Mouse (Mus musculus) limb, embryonic 14.5 days (tissue): ENCODE measurements around the gene Sigmar1. TPM values are rescaled to one million over a fixed set of nuclear protein-coding genes. Genes with fewer than 3 reads are reported as not detected.
"Not testable (repeated sequence)": the region's sequence is repeated elsewhere in the genome, so short reads cannot be mapped to it uniquely, and the experiment has no call there.

Experiments used
- ATAC-seq: fragments of 200-750 bp; cut with Nextera tagmentation; 2 replicates; pipeline ENCODE4 v1.8.0; 2017; ENCODE audit warnings: low read depth, moderate number of reproducible peaks, moderate TSS enrichment; ENCODE audit not compliant: low FRiP score
- DNase-seq: peaks from one replicate; pipeline ENCODE4 v3.0.0-alpha.2; 2015; ENCODE audit warnings: low spot score
- H3K27ac ChIP-seq: fragments of 300-500 bp; sonication (generic); replicated peaks from 2 replicates; pipeline ENCODE4 v1.5.1; 2014; ENCODE audit warnings: low read depth, mild to moderate bottlenecking, low read length, moderate library complexity, mixed read lengths
- H3K27me3 ChIP-seq: fragments of 300-500 bp; sonication (generic); 2 replicates; pipeline ENCODE4 v1.6.1; 2014; ENCODE audit warnings: low read length, mixed read lengths; ENCODE audit not compliant: control insufficient read depth, insufficient read depth
- H3K36me3 ChIP-seq: fragments of 300-500 bp; sonication (generic); 2 replicates; pipeline ENCODE4 v1.6.1; 2014; ENCODE audit warnings: mild to moderate bottlenecking, low read length, moderate library complexity, mixed read lengths; ENCODE audit not compliant: control insufficient read depth, insufficient read depth
- H3K4me1 ChIP-seq: fragments of 300-500 bp; sonication (generic); 2 replicates; pipeline ENCODE4 v1.6.1; 2014; ENCODE audit warnings: antibody characterized with exemption, low read length, mixed read lengths; ENCODE audit not compliant: control insufficient read depth, insufficient read depth
- H3K4me2 ChIP-seq: fragments of 300-500 bp; sonication (generic); replicated peaks from 2 replicates; pipeline ENCODE4 v1.6.1; 2014; ENCODE audit warnings: low read depth, mild to moderate bottlenecking, low read length, moderate library complexity; ENCODE audit not compliant: severe bottlenecking
- H3K4me3 ChIP-seq: fragments of 300-500 bp; sonication (generic); replicated peaks from 2 replicates; pipeline ENCODE4 v1.5.1; 2014; ENCODE audit warnings: low read length
- H3K9ac ChIP-seq: fragments of 300-500 bp; sonication (generic); 2 replicates; pipeline ENCODE4 v1.6.1; 2014; ENCODE audit warnings: mild to moderate bottlenecking, low read depth, low read length, moderate library complexity; ENCODE audit not compliant: severe bottlenecking
- H3K9me3 ChIP-seq: fragments of 300-500 bp; sonication (generic); 2 replicates; pipeline ENCODE4 v1.6.1; 2016; ENCODE audit warnings: low read length; ENCODE audit not compliant: control insufficient read depth
- WGBS: fragments of 180-500 bp; shearing (Covaris S2); extraction: QIAGEN DNeasy Blood & Tissue Kit; methylation state at CpG from one replicate; pipeline ENCODE4 v1.1.7; 2014; 5-methylcytosine and 5-hydroxymethylcytosine counted together
- polyA plus RNA-seq, 2 experiments: library from polyadenylated mRNA; depleted of rRNA in 1 of 2; stranded (reverse) in 1 of 2; unstranded in 1 of 2; fragments of >200 nt; fragmentation: Nextera tagmentation in 1 of 2; extraction: Ambion mirVana in 1 of 2; gene quantifications; 2 replicates each; pipeline versions ENCODE4 v1.2.1 to v1.2.3; 2012 to 2014

Gene Sigmar1
- polyA plus RNA-seq, 2 experiments = 79.2 to 88.9 TPM

- H3K27me3 ChIP-seq, ATAC-seq, H3K9ac ChIP-seq, H3K9me3 ChIP-seq, H3K36me3 ChIP-seq, H3K4me1 ChIP-seq, H3K27ac ChIP-seq: not testable (repeated sequence)
- Histone ChIP-seq H3K4me2 (peak within 1 kb of the TSS; percentile 41), H3K4me3 (peak within 1 kb of the TSS; percentile 35)
- 2% methylated on average over 10 of the region's 14 CpGs for WGBS
- DNase-seq = peak; percentile 84
Measured at GRCm38 (mm10) chr4:41774002-41774401, 18.0 kb upstream of the Sigmar1 start, which contains the start of gene Ccl27a. TSS of gene Ccl27a (minus strand) at chr4:41774247.

DNA sequence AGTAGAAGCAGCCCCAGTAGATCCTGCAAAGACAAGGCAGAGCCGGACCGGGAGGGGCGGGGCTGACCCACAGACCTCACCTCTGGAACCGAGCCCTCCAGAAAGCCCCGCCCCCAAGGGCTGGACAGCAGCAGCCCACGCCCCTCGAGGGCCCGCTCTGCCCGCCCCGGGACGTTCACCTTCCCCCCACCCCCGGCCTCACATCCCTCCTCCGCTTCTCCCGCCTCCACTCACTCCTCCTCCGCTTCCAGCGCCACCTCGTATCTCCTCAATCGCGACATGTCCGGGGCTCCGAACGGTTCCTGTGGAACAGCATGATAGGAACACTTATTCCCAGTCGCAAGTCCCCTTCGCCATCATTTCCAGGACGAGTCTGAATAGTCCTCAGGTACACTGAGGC lies 17.5 kb upstream of the Sigmar1 start:
- Histone ChIP-seq H3K4me2 (peak overlapping the region; percentile 41), H3K4me3 (peak overlapping the region; percentile 35)
- not testable (repeated sequence) for ATAC-seq, H3K27ac ChIP-seq, H3K9me3 ChIP-seq, H3K9ac ChIP-seq, H3K36me3 ChIP-seq, H3K27me3 ChIP-seq, H3K4me1 ChIP-seq
- peak; percentile 55 for DNase-seq
- under 1% methylated on average over 11 of the region's 25 CpGs for WGBS

DNA sequence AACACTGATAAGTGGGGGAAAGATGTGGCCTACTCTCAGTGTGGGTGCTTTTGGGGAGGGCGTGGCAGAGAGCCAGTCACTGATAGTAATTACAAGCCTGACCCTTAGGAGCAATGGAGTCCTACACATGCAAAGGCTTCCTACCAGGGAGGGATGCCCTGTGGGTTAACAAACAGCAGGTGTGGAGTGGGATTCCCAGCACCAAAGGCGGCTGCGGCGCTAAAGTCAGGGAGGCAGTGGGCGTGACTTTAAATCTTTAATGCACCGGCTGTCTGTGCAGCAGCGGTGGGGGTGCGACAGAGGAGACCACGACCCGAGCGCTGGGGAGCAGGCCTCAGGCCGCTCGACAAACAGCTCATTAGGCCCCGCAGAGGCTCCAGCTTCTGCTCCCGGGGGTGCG lies 17.0 kb upstream of the Sigmar1 start:
- H3K4me1 ChIP-seq, H3K27me3 ChIP-seq, DNase-seq, H3K27ac ChIP-seq, ATAC-seq, H3K36me3 ChIP-seq, H3K9me3 ChIP-seq, H3K9ac ChIP-seq: not testable (repeated sequence)
- Histone ChIP-seq H3K4me3 (peak overlapping the region; percentile 18), H3K4me2 (peak overlapping the region; percentile 26; the same call in 1 of the 2 replicates)
- 16% methylated on average over 5 of the region's 16 CpGs for WGBS

- not testable (repeated sequence) for H3K4me1 ChIP-seq, H3K4me2 ChIP-seq, H3K9ac ChIP-seq, DNase-seq, H3K4me3 ChIP-seq, H3K27me3 ChIP-seq, ATAC-seq, H3K27ac ChIP-seq, H3K9me3 ChIP-seq
- peaks cover 22% of the 10 kb centered on the region for H3K36me3 ChIP-seq
- 77% methylated on average over 10 of the region's 10 CpGs for WGBS
Measured at GRCm38 (mm10) chr4:41767301-41767700, 11.3 kb upstream of the Sigmar1 start.

GRCm38 (mm10) chr4:41763176-41763575 lies 7.2 kb upstream of the Sigmar1 start:
- not testable (repeated sequence) for H3K9me3 ChIP-seq, ATAC-seq, H3K27me3 ChIP-seq, DNase-seq
- H3K9ac ChIP-seq = peak overlapping the region; percentile 68; the same call in 1 of the 2 replicates
- WGBS = 48% methylated on average over 3 of the region's 6 CpGs
- peak overlapping the region; percentile 66 for H3K4me3 ChIP-seq
- peak overlapping the region; percentile 93 for H3K27ac ChIP-seq
- H3K4me1 ChIP-seq = peaks cover 21% of the 10 kb centered on the region
- H3K4me2 ChIP-seq = peak overlapping the region; percentile 76
- H3K36me3 ChIP-seq = peaks cover 24% of the 10 kb centered on the region

DNA sequence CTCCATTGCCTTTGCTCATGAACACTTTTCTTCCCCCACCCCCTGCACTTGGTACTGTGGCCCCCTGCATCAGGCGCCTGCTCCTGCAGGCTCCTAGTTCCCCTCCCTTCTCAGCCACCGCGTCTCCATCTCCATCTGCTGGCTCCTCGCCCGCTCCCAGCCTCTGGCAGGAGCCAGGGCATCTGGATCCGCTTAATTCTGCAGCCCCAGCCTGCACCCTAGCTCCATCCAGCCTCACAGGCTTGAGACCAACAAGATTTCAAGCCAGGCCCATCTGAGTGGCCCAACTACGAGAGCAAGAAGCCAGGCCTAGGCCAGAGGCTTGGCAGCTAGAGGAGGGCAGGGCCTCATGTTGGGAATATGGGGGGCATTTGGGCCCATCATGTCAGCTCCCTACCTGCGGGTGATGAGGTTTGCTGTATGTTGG lies 6.7 kb upstream of the Sigmar1 start:
- peak; percentile 80 for ATAC-seq

More for the DNA sequence above, 6.7 kb upstream of the Sigmar1 start:
- H3K4me3 ChIP-seq = peak overlapping the region; percentile 66
- H3K4me2 ChIP-seq = peak overlapping the region; percentile 76
- H3K36me3 ChIP-seq = peaks cover 24% of the 10 kb centered on the region
- WGBS = 19% methylated on average over 8 of the region's 8 CpGs
- H3K9me3 ChIP-seq, H3K27me3 ChIP-seq: not testable (repeated sequence)
- H3K4me1 ChIP-seq = peaks cover 21% of the 10 kb centered on the region
- peak; percentile 81 for DNase-seq
- H3K9ac ChIP-seq = peak overlapping the region; percentile 68
- peak overlapping the region; percentile 93 for H3K27ac ChIP-seq
